Mouse (Mus musculus) stomach, postnatal 0 days (tissue): ENCODE results near the gene Ankmy1.

Experiments used
- CTCF ChIP-seq: IDR thresholded peaks from 2 replicates; pipeline ENCODE4 v1.5.1; 2016; ENCODE audit warnings: antibody characterized with exemption, low read depth, mild to moderate bottlenecking, moderate library complexity
- EP300 ChIP-seq: optimal IDR thresholded peaks from 2 replicates; pipeline ENCODE3; 2016; ENCODE audit warnings: antibody characterized with exemption

- TF ChIP-seq EP300 (no peak), CTCF (no peak)
Observed at GRCm38 (mm10) chr1:92839211-92839610, 63.5 kb downstream of the Ankmy1 start.
